Mouse (Mus musculus): Measurements from ENCODE around the gene Cryzl2.

DNA sequence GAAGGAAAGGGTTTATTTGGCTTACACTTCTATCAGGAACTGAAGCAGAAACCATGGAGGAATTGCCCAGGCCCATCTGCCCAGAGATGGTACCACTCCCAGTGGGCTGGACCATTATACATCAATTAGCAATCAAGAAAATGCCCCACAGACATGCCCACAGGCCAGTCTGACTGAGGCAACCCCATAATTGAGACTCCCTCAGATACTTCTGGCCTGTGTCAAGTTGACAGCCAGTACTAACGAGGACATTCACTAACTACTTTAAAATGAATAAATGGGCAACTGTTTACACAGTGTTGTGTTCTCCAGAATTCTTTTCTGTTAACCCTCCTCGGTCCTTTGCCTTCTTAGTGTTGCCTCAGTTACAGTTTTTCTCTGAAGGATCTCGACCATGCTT, 4.0 kb downstream of the Cryzl2 start:
- no peak for TF ChIP-seq GATA1 (IDR thresholded peaks at IDR 0.05; ENCODE audit: low read length)
- TF ChIP-seq TAL1 (IDR thresholded peaks at IDR 0.05; ENCODE audit: low read length), result no peak

Data from erythroblast, embryonic 14.5 days (primary cell).